Mouse (Mus musculus) erythroid progenitor cell, adult 5-6 weeks (primary cell): ENCODE measurements at regions not wholly inside any gene's neighbourhood (a gene's known extent, or its start where the extent isn't known, plus 50 kb on each side); places are given as distances from the start of the nearest gene placed in this dataset.

Experiments
- ATAC-seq: replicated peaks from 2 replicates; pipeline ENCODE4 v1.8.0; 2016; ENCODE audit warnings: moderate number of reproducible peaks, mild to moderate bottlenecking, moderate TSS enrichment, inconsistent platforms; ENCODE audit not compliant: poor library complexity, low FRiP score, severe bottlenecking

DNA sequence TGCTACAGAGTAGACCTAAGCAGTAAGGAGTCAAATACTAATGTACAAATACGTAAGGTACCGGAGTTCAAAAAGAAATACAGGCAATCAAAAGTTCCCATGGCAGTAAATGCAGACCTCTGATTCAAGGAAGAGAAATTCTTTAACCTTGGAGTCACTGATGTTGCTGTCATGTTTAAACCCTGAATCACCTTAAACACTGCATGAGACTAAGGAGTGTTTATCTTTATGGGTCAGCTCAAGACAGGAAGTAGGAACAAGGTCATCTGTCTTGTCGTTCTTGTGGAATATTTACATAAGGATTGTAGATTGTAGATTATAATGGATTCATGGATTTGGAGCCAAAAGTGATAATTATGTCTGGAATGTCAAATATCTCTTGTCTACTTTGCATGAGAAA, 1708.7 kb upstream of the Slc10a2 start:
- no peak for ATAC-seq

DNA sequence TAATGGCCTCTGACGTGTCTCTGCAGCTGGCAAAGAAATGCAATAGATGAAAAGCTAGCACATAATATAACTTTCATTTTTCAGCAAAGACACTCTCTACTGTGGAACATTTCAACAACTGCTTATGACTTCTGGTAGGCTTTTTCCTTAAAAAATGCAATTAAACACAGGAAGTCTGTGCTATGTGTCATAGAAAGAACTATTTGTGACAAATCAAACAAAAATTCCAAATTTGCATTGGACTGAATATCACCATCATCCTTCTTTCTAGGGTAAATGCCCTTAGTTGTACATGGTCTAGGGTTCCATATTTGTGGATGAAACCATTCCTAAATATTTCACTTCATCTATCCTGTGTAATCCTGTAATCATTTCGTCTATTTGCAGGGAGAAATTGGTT, 1702.0 kb upstream of the Slc10a2 start:
- no peak for ATAC-seq

DNA sequence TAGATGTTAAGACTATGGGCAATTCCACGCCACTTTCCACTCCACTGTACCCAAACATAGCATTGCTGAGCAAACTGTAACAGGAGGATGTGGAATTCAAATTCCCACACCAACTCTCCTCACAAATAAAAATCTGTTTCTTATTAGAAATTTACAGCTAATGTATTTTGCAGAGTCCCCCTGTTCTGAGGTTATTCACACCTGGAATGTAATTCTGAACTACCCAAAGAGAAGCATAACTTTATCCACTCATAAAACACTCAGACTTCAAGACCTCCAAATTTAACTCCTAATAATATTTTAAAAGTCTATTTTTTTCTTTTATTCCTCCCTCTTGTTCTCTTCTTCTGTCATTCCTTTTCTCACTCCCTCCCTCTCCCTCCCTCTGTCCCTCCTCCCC, 1698.0 kb upstream of the Slc10a2 start:
- ATAC-seq = no peak

DNA sequence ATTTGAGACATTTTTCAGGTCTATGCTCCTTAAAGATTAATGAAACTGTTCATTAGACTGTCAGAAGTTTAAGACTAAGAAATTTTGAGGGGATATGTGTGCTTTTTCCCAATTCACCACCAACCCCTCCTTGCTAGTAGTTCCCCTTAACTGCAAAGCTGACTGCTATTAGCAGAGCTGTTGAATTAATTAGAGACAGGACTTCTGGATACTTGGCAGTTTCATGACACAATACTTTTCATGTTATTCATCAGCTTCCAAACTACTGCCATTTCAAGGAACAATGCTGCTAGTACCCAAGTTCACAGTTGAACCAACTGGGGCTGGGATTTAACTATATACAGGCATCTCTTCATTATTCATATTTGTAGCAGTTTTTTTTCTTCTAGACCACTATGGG, 1695.9 kb upstream of the Slc10a2 start:
- no peak for ATAC-seq

DNA sequence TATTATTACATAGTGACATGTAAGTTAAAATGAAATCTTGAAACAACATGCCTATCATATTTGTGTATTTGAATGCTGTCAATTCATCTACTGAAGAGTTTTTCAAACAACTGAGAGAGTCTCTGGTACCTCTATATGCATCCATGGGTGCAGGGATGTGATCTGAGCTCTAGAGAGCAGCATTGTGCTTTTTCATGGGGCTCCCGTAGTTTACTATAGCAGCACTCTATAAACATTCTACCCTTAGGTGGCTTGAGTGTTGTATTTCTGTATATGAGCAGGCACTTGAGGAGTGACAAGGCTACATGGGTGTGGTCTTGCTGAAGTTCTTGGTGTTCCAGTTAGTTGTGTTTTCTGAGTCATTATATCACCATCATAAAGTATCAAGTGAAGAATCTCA, 1683.9 kb upstream of the Slc10a2 start:
- ATAC-seq = no peak

DNA sequence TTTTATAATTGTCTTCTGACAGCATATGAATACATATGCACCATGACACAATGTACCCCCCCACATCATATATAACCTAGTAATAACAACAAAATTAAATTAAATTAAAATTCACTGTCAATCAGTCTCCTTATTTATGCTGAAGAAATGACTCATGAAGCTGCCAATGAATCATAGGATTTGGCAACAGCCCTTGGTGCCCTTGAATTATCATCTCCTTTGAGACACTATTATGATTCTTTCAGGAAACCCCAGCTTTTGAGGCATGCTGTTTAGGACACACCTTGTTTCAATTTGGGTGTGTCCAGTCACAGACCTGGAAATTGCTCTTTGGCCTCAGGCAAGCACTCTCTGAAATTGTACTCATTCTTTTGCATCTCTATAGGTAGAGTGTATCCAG, 1675.8 kb upstream of the Slc10a2 start:
- no peak for ATAC-seq

GRCm38 (mm10) chr8:6775103-6775502, 1670.0 kb upstream of the Slc10a2 start:
- no peak for ATAC-seq

DNA sequence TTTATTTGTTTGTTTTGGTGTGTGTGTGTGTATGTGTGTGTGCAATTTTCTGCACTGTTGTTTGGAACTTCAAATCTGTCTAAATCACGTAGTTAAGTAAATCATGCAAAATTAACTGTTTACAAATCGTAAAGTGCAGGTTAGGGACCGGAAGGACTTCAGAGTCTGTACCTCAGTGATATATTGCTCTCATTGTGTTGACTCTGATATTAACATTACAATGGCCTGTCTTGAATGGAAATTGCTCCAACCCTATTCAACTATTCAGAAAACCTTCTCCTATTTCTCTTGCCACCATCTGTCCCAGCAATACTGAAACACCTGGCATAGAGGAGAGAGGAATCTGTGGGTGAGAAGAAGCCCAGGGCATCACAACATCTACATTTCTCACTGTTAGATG, 1624.4 kb upstream of the Slc10a2 start:
- ATAC-seq = no peak

- no peak for ATAC-seq
Observed at GRCm38 (mm10) chr8:6708886-6709449, 1603.8 kb upstream of the Slc10a2 start.

- ATAC-seq = no peak
Observed at GRCm38 (mm10) chr8:6688595-6688994, 1583.4 kb upstream of the Slc10a2 start.

DNA sequence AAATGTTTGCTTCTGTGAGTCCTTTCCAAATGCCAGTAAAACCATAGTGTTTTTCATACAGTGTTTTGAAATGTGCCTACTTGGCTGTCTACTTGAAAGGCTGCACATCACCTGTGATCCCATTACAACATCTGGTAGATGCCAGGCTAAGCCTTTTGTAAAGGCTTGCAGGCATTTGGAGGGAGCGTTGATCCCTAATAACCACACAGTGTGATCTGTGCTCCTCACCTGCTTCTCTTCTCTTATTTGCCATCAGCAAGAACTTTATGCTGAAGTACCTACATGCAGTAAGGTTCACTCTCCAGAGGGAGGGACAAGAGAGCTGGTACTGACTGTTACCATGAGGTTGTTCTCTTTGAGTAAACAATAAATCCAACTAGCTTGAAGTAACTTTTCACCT, 1553.7 kb upstream of the Slc10a2 start:
- no peak for ATAC-seq

- ATAC-seq = no peak
Observed at GRCm38 (mm10) chr8:6657451-6657990, 1552.4 kb upstream of the Slc10a2 start.

DNA sequence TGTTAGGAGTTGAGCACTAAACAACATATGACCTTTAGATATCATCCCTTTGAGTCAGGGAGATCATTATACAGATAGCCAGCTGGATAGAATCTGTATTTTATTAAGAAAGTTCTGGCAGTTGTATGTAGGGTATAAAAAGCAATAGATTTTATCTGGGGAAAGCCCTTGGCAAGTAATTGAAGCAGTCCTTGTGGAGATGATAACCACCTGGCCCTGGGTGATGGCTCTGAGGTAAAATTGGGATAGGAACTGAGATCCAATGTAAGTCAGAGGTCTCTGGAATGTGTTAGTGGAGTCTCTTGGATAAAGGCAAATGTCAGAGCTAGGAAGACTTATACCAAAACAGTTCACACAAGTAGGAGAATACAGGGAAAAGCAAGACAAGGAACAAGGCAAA, 1547.0 kb upstream of the Slc10a2 start:
- ATAC-seq = no peak

- ATAC-seq = no peak
Observed at GRCm38 (mm10) chr8:6648083-6648482, 1542.9 kb upstream of the Slc10a2 start.

DNA sequence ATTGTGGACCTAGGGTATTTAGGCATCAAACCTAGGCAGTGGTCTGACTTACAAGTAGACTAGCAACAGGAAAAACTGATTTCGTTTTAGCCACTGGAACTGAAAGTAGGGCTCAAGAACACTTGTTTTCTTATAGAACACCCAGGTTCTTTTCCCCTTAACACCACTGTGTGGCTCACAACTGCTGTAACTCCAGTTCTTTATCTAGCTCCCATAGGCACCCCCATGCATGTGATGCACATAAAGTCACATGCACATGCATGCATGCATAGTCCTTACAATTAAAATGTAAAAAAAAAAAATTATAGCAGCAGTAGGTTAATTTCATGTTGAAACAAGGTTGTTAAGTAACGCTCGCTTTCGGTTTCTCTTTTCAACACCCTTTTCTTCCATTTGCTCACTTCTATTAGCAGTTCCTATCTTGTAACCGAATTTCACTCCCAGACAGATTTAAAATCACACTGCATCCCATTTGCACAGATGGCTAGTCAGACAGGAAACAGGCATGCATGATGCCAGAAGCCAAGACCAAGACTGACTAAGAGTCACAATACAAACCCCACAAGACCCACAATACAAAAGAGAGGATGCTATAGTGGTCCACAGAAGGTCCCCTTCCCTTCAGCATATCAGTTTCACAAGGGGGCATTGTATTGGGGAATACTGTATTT, 1540.3 kb upstream of the Slc10a2 start:
- ATAC-seq = no peak

GRCm38 (mm10) chr8:6644396-6644795, 1539.2 kb upstream of the Slc10a2 start:
- ATAC-seq = no peak

- ATAC-seq = no peak
Observed at GRCm38 (mm10) chr8:6627009-6627557, 1521.9 kb upstream of the Slc10a2 start.

DNA sequence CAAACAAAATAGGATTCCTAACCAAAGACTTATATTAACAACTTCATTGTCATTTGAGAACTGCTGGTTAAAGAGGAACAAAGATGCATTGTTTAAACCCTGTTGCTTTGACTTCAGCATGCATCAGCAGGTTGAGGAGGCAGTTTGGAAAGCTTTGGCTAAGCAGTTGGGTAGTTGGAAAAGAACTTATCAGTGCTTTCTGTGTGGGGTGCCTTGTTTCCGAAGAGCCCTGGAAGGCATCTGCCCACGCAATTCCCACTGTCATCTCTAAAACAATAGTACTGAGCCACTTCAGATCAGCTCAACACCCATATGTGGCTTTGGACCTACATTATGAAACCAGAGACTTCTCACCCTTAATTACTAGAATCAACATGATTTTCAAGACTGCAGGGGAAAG, 1503.7 kb upstream of the Slc10a2 start:
- no peak for ATAC-seq

DNA sequence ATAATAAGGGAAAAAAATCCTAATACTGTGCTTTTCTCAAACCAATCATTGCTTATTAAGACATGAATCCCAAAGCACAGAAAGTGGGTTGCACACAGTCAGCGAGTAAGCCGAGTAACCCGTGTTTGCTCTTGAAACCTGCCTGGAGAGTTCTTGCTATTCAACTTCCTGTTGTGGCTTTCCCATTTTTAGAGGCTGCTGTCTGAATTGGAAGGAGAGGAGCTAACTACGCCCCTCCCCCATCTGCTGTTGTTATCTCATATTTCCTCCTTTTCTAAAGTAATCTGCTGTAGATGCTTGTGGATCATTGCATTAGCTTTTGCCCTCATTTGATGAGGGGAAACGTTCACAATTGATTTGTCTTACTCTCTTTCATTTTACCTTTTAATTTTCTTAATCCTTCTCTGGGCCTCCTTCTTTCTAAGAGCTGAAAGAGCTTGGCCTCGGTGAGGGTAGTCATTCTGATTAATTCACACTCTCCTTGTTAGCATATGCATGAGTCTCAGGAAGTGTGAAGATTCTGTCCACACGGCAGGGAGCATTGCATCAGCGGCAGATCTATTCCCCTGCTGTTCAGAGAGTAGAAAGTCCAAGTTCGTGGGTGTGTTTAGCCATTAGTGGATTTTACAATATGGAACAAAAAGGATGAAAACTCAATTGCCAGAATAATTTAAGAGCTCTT, 1501.8 kb upstream of the Slc10a2 start:
- no peak for ATAC-seq

- ATAC-seq = no peak
Observed at GRCm38 (mm10) chr8:6604232-6604804, 1499.2 kb upstream of the Slc10a2 start.

DNA sequence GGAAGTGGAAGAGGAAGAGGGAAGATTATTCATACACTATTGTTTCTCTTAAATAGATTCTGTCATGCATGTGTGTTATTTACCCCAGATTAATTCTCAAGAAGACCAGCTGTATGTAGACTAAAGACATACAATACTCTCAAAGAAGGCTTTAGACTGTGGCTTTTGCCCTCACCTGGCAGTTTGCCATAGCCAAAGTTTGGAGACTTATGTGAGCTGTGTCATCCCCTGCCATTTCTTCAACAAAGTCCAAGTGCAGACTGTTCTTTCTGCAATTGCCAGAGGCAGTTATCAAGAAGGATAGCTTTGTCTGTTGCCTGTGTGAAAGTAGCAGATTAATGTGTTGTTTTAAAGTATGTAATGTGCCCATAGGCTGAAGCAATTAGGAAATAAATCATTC, 1485.0 kb upstream of the Slc10a2 start:
- no peak for ATAC-seq
